Mouse (Mus musculus) telencephalon, adult 2 months (tissue): Measurements from ENCODE around the gene Nlrp9b.
"Not testable (repeated sequence)": the region's sequence is repeated elsewhere in the genome, so short reads cannot be mapped to it uniquely, and the experiment has no call there.

Experiments used
- DNase-seq: peaks from one replicate; pipeline ENCODE4 v3.0.0-alpha.2; 2011; ENCODE audit warnings: low read depth, low spot score

Gene Nlrp9b

DNA sequence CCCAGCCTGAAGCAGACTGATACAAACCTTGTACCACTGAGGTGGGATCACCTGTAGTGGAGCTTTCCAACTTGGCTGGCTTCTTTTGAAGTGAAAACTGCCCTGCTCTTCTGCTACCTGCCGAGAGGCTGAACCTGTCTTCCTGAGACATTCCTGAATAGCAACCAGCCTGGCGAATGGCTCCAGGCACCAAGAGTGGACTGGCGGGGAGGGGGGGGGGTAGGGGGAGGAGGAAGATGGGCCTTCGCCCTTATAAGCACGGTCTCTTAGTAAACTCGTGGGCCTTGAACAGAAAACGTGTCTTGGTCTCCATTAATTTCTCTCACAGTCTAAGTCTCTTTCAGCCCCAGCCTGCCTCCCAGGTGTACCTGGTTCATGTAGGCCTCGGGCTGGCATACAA, at the start of gene Nlrp9b:
Gene Nlrp9b (plus strand): TSS at position 301 of the 400 bp plus-strand sequence.
- not testable (repeated sequence) for DNase-seq

DNA sequence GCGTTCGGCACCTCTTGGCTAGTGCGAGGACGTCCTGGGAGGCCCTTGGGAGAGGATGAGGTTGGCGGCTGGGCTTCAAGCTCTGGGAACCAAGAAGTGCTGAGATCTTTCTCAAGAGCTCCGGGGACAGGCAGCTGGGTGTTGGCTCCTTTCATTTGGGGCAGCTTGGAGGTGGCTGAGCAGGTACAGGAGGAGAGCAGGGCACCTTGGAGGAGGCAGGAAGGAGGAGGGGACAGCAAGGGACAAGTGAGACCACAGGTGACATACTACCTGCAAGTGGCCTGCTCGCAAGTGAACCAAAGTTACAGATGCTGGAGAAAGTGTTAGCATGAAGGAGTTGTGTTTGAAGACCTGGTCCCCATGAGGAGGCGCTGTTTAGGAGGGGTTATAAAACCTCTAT, 46.6 kb upstream of the Nlrp9b start:
- DNase-seq, result no peak

DNA sequence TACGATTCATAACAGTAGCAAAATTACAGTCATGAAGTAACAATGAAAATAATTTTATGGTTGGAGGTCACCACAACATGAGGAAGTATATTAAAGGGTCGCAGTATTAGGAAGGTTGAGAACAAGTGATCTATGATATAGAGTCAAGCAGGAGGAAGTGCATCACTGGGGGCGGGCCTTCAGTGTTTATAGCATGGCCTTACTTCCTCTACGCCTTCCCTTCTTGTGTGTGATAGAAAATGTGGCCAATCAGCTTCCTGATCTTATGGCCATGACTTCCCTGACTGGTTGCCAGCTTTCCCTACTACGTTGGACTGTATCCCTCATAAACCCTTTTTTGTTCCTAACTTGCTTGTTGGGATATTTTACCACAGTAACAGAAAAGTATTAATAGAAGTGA, 46.1 kb upstream of the Nlrp9b start:
- DNase-seq, result no peak

- DNase-seq, result no peak
Observed at GRCm38 (mm10) chr7:19945821-19946515, 45.3 kb upstream of the Nlrp9b start.

GRCm38 (mm10) chr7:19948956-19949355, 42.3 kb upstream of the Nlrp9b start:
- DNase-seq, result no peak

- no peak for DNase-seq
Observed at GRCm38 (mm10) chr7:19949996-19950395, 41.3 kb upstream of the Nlrp9b start.

- DNase-seq, result no peak
Observed at GRCm38 (mm10) chr7:19950589-19950988, 40.7 kb upstream of the Nlrp9b start, which contains the start of gene Igsf23. Igsf23 (minus strand) TSS chr7:19950756.

- DNase-seq, result no peak
Observed at GRCm38 (mm10) chr7:19952320-19952986, 38.8 kb upstream of the Nlrp9b start.

DNA sequence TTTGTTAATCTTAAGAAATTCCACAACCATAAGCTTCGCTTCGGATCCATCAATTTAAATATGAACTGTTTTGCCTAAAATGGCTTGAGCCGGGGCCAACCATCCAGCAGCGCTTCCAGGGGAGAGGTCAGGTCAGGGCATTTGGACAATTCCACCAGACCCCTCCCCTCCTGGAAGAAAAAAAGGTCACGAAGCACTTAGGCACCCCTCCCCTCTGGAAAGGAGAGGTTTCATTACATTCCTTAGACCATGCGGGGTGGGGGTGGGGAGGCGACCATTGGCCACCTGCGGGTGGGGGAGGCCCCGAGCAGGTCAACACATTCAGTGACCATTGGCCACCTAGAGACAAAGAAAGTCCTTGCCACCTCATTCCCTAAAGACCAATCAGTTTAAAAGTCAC, 38.2 kb upstream of the Nlrp9b start:
- no peak for DNase-seq

DNA sequence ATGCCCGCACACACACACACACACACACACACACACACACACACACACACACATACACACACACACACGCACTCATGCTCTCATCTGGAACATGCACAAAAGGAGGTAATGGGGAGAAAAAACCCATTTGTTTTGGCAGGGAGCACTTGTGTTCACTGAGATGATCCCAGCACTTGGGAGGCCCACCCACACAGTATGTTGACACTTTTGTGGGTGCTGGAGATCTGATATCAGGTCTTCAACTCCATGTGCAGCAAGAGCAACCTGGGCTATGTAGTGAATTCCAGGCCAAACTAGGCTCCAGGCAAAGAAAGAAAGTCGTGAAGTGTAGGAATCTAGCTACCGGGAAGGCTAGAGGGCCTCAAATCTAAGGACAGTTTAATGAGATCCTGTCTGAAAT, 35.4 kb upstream of the Nlrp9b start:
- no peak for DNase-seq

DNA sequence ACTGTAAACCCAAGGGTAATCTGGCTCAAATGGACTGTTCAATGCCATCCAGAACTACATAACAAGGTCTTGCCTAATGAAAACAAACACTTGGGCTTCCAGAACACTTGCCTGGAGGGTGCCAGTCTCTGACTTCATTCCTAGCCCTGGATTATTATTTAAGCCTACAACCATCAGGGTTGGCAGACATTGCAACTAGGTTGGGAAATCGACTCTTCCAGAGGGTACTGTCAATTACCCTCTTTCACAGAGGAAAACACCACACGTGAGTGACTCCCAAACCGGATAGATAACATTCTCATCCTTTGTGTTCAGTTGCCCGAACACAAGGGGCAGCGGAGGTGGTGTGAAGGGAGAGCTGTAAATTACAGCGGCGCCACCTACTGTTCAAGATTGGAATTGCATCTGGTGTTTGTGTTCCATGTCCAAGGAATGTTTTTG, 34.9 kb upstream of the Nlrp9b start:
- peak; percentile 56 for DNase-seq

- DNase-seq, result no peak
Observed at GRCm38 (mm10) chr7:19962423-19962822, 28.8 kb upstream of the Nlrp9b start.

DNA sequence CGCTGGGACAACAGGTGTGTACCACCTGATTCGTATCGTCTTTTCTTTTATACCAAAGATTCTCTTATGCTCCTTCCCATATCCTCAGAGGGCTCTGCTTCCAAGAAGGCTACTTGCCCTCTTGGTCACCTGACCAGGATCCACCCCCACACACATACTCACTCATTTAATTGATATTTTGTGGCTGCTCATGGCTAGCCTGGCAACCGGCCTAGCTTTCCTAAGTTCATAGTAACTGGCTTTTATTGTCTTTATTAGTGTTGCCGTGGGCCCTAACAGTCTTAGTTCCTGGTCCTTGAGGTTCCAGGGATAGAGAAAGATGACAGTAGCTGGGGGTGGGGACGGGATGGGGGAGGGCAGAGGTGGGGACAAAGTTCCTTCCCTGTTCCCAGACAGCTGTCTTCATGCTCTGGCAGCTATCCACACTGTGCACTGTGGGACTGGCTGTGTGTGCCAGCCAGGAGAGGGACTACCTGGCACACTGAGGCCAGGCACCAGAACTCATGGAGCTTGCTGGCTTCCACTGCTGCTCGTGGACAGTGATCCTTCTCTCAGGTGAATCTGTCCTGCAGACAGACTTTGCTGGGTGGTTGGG, 26.2 kb upstream of the Nlrp9b start, which contains the start of gene Ceacam20:
Gene Ceacam20 (plus strand): TSS at position 428 of the 595 bp plus-strand sequence.
- DNase-seq, result no peak

GRCm38 (mm10) chr7:19969106-19969505, 22.2 kb upstream of the Nlrp9b start:
- DNase-seq, result no peak

DNA sequence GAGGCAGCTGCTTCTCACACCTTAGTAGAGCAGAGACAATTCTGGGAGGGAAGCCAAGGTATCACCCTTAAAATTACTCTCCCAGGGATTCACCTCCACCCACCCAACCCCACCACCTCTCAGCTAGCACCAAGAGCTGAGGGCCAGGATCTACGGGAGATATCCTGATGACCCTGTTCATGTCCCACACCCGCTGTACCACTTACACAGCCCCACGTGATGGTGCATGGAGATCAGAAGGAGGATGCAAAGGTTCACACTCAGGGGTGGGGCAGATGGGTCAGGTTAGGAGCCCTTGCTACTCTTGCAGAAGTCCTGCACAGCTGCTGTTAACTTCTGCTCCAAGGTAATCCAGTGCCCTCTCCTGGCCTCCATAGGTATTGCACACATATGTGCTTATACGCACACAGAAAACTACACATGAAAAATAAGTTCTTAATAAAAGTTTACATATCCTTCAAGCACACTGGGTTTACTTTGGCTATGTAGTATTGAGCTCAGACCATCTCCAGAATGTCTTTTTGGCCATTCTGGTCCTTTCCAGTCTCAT, 21.6 kb upstream of the Nlrp9b start:
- no peak for DNase-seq

DNA sequence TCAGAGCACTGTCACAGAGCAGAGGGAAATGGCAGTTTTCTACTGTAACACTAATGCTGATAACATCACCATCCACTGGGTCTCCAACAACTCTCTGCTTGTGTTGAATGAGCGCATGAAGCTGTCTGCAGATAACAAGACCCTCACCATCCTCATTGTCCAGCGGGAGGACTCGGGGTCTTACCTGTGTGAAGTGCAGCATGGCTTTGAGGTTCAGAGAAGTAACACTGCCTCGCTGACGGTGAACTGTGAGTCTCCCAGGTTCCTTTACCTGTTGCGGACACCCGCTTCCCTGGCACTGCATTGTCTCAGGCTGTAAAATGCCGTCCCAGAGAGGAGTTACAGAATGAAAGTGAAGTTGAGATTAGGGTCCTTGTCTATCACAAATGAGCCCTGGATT, 21.1 kb upstream of the Nlrp9b start:
- DNase-seq, result no peak

DNA sequence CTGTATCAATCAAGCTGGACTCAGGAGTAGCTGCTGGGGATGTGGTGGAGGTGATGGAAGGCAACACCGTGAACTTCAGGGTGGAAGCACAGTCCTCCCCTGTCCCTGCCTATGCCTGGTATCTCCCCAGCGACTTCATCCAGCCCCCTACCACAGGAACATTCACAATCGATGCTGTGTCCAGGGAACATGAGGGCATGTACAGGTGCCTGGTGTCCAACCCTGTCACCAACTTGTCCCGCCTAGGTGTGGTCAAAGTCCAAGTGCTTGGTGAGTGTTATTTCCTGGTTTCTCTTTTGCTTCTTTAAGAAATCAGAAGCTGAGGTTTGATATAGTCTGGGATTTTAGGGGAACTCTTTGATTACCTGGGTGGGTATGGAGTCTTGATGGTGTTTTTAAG, 19.7 kb upstream of the Nlrp9b start:
- DNase-seq, result no peak

DNA sequence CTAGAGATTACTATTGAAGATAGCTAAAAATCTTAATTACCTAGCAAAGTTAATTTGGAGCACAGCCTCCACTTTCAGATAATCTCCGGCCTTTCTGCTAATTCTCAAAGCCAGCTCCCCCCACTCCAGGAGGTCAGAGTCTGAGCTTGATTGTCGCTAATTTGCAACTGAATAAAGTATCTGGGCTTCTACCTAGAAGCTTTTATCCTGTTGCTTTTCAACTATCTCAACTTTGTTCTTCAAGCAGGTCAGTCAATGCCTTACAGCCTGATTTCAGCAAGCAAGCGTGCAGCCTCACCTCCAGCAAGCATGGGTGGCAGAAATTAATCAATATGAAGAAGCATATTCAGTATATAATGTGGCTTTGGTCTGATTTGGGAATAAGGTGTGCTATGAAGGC, 5.5 kb downstream of the Nlrp9b start:
- not testable (repeated sequence) for DNase-seq

DNA sequence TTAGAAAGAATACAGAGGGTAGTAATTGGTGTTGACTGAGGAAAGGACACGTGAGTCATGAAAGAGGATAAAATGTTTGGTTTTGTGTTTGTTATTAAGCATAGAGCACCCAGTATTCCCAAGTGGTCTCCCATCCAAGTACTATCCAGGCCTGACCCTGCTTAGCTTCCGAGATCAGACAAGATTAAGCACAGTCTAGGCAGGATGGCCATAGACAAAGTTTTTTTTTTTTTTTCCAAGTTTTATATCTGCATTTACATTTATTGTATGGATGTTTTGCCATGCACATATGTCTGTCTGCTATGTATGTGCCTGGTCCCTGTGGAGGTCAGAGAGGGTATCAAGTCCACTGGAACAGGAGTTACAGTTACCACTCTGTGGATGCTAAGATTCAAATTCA, 18.7 kb downstream of the Nlrp9b start:
- no peak for DNase-seq

DNA sequence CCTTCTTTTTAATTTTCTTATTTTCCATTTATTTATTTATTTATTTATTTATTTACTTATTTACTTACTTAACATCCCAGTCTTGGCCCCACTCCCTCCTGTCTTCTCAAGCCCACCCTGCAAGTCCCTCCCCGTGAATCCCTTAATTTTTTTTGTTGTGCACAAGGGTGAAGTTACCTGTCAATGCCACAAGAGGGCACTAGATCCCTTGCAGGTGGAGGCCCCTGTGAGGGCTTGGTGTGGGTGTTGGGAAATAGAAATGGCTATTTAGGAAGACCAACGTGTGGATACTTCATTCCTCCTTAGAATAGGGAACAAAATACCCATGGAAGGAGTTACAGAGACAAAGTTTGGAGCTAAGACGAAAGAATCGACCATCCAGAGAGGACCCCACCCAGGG, 72.8 kb downstream of the Nlrp9b start:
- DNase-seq, result not testable (repeated sequence)

DNA sequence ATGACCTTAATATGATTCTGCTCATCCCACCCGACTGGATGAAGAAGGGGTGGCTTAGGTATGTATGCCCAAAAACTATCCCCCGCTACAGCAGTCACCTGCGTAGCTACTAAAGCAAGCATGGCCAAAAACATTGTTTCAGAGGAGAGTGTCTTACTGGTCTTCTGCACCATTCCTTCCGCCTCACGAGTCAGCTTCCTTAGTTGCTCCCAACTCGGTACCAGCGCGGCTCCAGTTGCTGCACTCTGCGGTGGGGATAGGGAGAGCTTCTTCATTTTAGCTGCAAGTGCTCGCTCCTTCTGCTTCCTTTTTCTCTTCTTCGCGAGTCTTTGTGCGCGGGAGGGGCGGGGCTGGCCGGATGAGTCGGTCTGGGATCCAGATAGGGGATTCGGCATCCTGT, 86.9 kb downstream of the Nlrp9b start:
- not testable (repeated sequence) for DNase-seq

DNA sequence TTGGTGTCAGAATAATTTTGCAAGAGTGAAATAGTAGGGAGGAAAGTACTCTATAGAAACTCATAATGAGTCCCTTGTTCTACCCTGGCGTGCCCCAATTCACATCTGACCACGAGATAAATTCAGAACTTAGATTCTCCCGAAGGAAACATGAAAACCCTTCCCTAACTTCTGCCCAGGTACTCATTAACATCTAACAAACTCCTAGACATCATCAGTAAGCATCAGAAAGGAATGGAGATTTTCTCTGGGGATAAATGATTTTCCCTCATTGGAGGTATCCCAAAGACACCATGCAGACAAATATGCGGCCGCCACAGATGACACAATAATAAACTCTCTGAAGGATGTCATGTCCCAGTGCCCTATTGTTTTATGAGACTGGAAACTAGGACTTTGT, 108.1 kb downstream of the Nlrp9b start, which contains the start of gene Vmn1r91:
Gene Vmn1r91 (plus strand): TSS at position 301 of the 400 bp plus-strand sequence.
- DNase-seq, result not testable (repeated sequence)
